ENCODE assay signal across 20 mouse cellular contexts in genomic region chr11:11678972-11679371, GRCm38 (mm10). TPM values are rescaled to one million over a fixed set of nuclear protein-coding genes. Genes with fewer than 3 reads are reported as not detected.
DNase-seq lines count a peak whose midpoint lies in the region; ATAC-seq and TF ChIP-seq lines count a peak whose summit lies in the region.
"Had no signal": no experiment of that assay in that cellular context is flagged by ENCODE, and none has a peak within 500 bp of the region (broad histone marks: within the 10 kb centered on the region; RNA-seq: fewer than 3 reads in every experiment).

No protein-coding gene starts in this region.

- in situ Hi-C loops in CH12.LX (cut with MboI; ENCODE audit: low pct_ligation_motif_present, low pct_unique_long_range_greater_than_20kb, low sequenced_read_pairs) = loop anchor here (25.0 kb wide), 1 partner anchor 283 kb away; no protein-coding TSS in a partner anchor

- 4% methylated on average over 6 of the region's 6 CpGs for WGBS in bone marrow, adult 2 months
- 12% methylated on average over 6 of the region's 6 CpGs for WGBS in liver, embryonic 15.5 days (ENCODE audit: insufficient replicate concordance)

- no peak for TF ChIP-seq RAD21 in CH12.LX (IDR thresholded peaks at IDR 0.05; ENCODE audit: low read depth, low read length)

- no peaks in the 10 kb centered on the region for H3K36me3 ChIP-seq in CH12.LX (replicated peaks in 1 of 2; ENCODE audit: control insufficient read depth in 1 of 2, insufficient read depth in 1 of 2, low read length in 1 of 2)
- no peaks in the 10 kb centered on the region for H3K36me3 ChIP-seq in liver, embryonic 15.5 days (replicated peaks)
- H3K36me3 ChIP-seq: intestine, embryonic 15.5 days; limb, embryonic 13.5 days had no signal

- no peak for ATAC-seq in liver, embryonic 15.5 days (ENCODE audit: insufficient read depth)
- no peak for ATAC-seq in monocyte, adult 5-6 weeks (replicated peaks; ENCODE audit: insufficient number of reproducible peaks, low FRiP score, low TSS enrichment, poor library complexity, severe bottlenecking)
- ATAC-seq: intestine, embryonic 15.5 days had no signal

- intact Hi-C loops in left cerebral cortex, postnatal 10 days (cut with DNase I) = no loop called here

- no peak for TF ChIP-seq POLR2A in CH12.LX (IDR thresholded peaks at IDR 0.05; ENCODE audit: low read depth, low read length)
- no peak for TF ChIP-seq POLR2A in bone marrow, adult 2 months (IDR thresholded peaks at IDR 0.05; ENCODE audit: borderline replicate concordance, control insufficient read depth, low read depth, low read length)

- no peak for DNase-seq in CH12.LX (ENCODE audit: extremely low read depth)
- DNase-seq in thymus, postnatal 14 days = peak; percentile 74
- DNase-seq in layer of hippocampus, postnatal 36 days = no peak
- DNase-seq in left cerebral cortex, postnatal 10 days (ENCODE audit: extremely low spot score in 1 of 2, low spot score in 2 of 2) = no peak
- DNase-seq: adrenal gland, postnatal 14 days; cerebellum, adult 9-11 months; lung, postnatal 14 days had no signal

- H3K79me2 ChIP-seq in CH12.LX (replicated peaks; ENCODE audit: control insufficient read depth, extremely low read depth, insufficient read depth, poor library complexity, severe bottlenecking) = no peaks in the 10 kb centered on the region

- no peak overlapping the region for H3K4me3 ChIP-seq in CH12.LX (replicated peaks in 1 of 3; ENCODE audit: low read depth in 2 of 3, low read length in 2 of 3, poor library complexity in 1 of 3)
- no peak overlapping the region for H3K4me3 ChIP-seq in bone marrow, adult 2 months (replicated peaks; ENCODE audit: control insufficient read depth, low read depth, low read length)
- H3K4me3 ChIP-seq in liver, embryonic 15.5 days (replicated peaks) = no peak overlapping the region
- H3K4me3 ChIP-seq: intestine, embryonic 15.5 days; limb, embryonic 13.5 days had no signal

- H3K4me2 ChIP-seq in CH12.LX (ENCODE audit: insufficient read depth, low read depth, poor library complexity, severe bottlenecking) = no peak overlapping the region
- no peak overlapping the region; the same call in 1 of the 2 replicates for H3K4me2 ChIP-seq in liver, embryonic 15.5 days
- H3K4me2 ChIP-seq: intestine, embryonic 15.5 days; limb, embryonic 13.5 days; midbrain, embryonic 11.5 days had no signal

- peaks cover 3% of the 10 kb centered on the region for H3K9me3 ChIP-seq in CH12.LX (replicated peaks; ENCODE audit: low read length)
- no peaks in the 10 kb centered on the region for H3K9me3 ChIP-seq in liver, embryonic 15.5 days (replicated peaks)
- H3K9me3 ChIP-seq: intestine, embryonic 15.5 days; limb, embryonic 13.5 days had no signal

- H3K9ac ChIP-seq in CH12.LX (ENCODE audit: insufficient read depth, low read depth) = no peak overlapping the region; the same call in 1 of the 2 replicates
- no peak overlapping the region; the same call in 1 of the 2 replicates for H3K9ac ChIP-seq in liver, embryonic 15.5 days
- H3K9ac ChIP-seq: intestine, embryonic 15.5 days; limb, embryonic 13.5 days had no signal

- TF ChIP-seq CTCF in CH12.LX (conservative IDR thresholded peaks at IDR 0.05 in 1 of 2, IDR thresholded peaks at IDR 0.05 in 1 of 2; ENCODE audit: low read depth in 2 of 2, low read length in 2 of 2) = no peak
- TF ChIP-seq CTCF in bone marrow, adult 2 months (IDR thresholded peaks at IDR 0.05; ENCODE audit: control insufficient read depth, insufficient read depth, low read length) = no peak

- H3K4me1 ChIP-seq in CH12.LX (ENCODE audit: control insufficient read depth in 1 of 2, insufficient read depth in 2 of 2) = peaks cover 21 to 42% of the 10 kb centered on the region in 2 experiments
- peaks cover 4% of the 10 kb centered on the region; the same call in 1 of the 2 replicates for H3K4me1 ChIP-seq in bone marrow, adult 2 months (ENCODE audit: control insufficient read depth, insufficient read depth, low read length)
- peaks cover 21% of the 10 kb centered on the region for H3K4me1 ChIP-seq in liver, embryonic 15.5 days (replicated peaks)
- H3K4me1 ChIP-seq: intestine, embryonic 15.5 days; limb, embryonic 13.5 days had no signal

- TF ChIP-seq EP300 in CH12.LX (IDR thresholded peaks at IDR 0.05; ENCODE audit: low read length) = no peak

- no peaks in the 10 kb centered on the region for H3K27me3 ChIP-seq in CH12.LX (replicated peaks)
- H3K27me3 ChIP-seq in liver, embryonic 15.5 days = peaks cover 4% of the 10 kb centered on the region

- dilution Hi-C loops in CH12.LX (cut with MboI; ENCODE audit: extremely low pct_ligation_motif_present, extremely low pct_unique_long_range_greater_than_20kb, low sequenced_read_pairs) = no loop called here

- no peak overlapping the region for H3K27ac ChIP-seq in CH12.LX (ENCODE audit: insufficient read depth, low read depth)
- peak overlapping the region; percentile 1; the same call in 1 of the 2 replicates for H3K27ac ChIP-seq in bone marrow, adult 2 months (ENCODE audit: control insufficient read depth, insufficient read depth, low read depth, low read length, poor library complexity)
- H3K27ac ChIP-seq in liver, embryonic 15.5 days (replicated peaks) = peak overlapping the region; percentile 30; the same call in 1 of the 2 replicates
- H3K27ac ChIP-seq: intestine, embryonic 15.5 days; limb, embryonic 13.5 days had no signal

TF ChIP-seq in CH12.LX, 34 proteins besides CTCF, POLR2A, EP300 and RAD21:
- TF ChIP-seq MAFK (IDR thresholded peaks at IDR 0.05; ENCODE audit: insufficient replicate concordance, low read length) (no peak), CHD1 (IDR thresholded peaks at IDR 0.05; ENCODE audit: low read depth, low read length) (0 out of 2 replicates have a peak, but pooled peaks have one; percentile 8)

RNA-seq across cellular contexts. Expression of gene Ikzf1, which starts 5.8 kb away (rescaled TPM):
- total RNA-seq in CH12.LX (2012; rRNA removed) = 44.0 and 51.2 TPM in 2 replicates
- total RNA-seq in CH12.LX (2014; rRNA removed) = 27.8 and 33.1 TPM in 2 replicates
- polyA plus RNA-seq in CH12.LX (2012; ENCODE audit: insufficient read length, low read depth) = 56.8 and 68.7 TPM in 2 replicates
- polyA plus RNA-seq in bone marrow, adult 2 months (2011; ENCODE audit: insufficient read depth, insufficient read length, low replicate concordance, missing spikeins) = 32.8 and 38.1 TPM in 2 replicates
- polyA plus RNA-seq in liver, embryonic 15.5 days (2015; fragmentation: Nextera tagmentation; extraction: Ambion mirVana) = 33.7 and 35.9 TPM in 2 replicates
- 137 to 339 TPM (median 177 TPM) in 3 replicates for total RNA-seq in monocyte, adult 5-6 weeks (2017)
- 1 to 10 TPM; 2.7 to 3.0 TPM for total RNA-seq in layer of hippocampus, postnatal 36 days (2021)
- 1 to 10 TPM; 3.2 to 3.6 TPM for total RNA-seq in left cerebral cortex, postnatal 10 days (2021)

RNA-seq across cellular contexts. Expression of gene 4930512M02Rik, which starts 51.3 kb away (rescaled TPM):
- not detected in 2 replicates for total RNA-seq in CH12.LX (2012; rRNA removed)
- not detected in 2 replicates for total RNA-seq in CH12.LX (2014; rRNA removed)
- not detected in 2 replicates for polyA plus RNA-seq in CH12.LX (2012; ENCODE audit: insufficient read length, low read depth)
- polyA plus RNA-seq in bone marrow, adult 2 months (2011; ENCODE audit: insufficient read depth, insufficient read length, low replicate concordance, missing spikeins) = not detected in 2 replicates
- not detected in 2 replicates for polyA plus RNA-seq in liver, embryonic 15.5 days (2015; fragmentation: Nextera tagmentation; extraction: Ambion mirVana)
- not detected in 3 replicates for total RNA-seq in monocyte, adult 5-6 weeks (2017)
- not detected for total RNA-seq in layer of hippocampus, postnatal 36 days (2021)
- total RNA-seq in left cerebral cortex, postnatal 10 days (2021) = not detected
- total RNA-seq: adrenal gland, postnatal 14 days; layer of hippocampus, adult 18-20 months; left cerebral cortex, adult 8-10 months had no signal
- polyA plus RNA-seq: embryonic facial prominence, embryonic 11.5 days; gonadal fat pad, adult 2 months; heart, embryonic 14.5 days; hindbrain, embryonic 11.5 days; intestine, embryonic 15.5 days; kidney, embryonic 16.5 days; limb, embryonic 13.5 days; midbrain, embryonic 11.5 days had no signal

Comparison
In these comparisons a context has a peak if more than half of its experiments do, and no peak if none do; other contexts are left out.
1. RNA of gene Ikzf1, which starts 5.8 kb away (total RNA-seq): 137 to 339 TPM in monocyte, adult 5-6 weeks and 27.8 to 51.2 TPM in CH12.LX; 3.2 to 3.6 TPM in left cerebral cortex, postnatal 10 days and 2.7 to 3.0 TPM in layer of hippocampus, postnatal 36 days; every median in the first group is over 4 times any median in the second.